Mouse (Mus musculus): ENCODE data around the gene Sat2.

Gene Sat2

DNA sequence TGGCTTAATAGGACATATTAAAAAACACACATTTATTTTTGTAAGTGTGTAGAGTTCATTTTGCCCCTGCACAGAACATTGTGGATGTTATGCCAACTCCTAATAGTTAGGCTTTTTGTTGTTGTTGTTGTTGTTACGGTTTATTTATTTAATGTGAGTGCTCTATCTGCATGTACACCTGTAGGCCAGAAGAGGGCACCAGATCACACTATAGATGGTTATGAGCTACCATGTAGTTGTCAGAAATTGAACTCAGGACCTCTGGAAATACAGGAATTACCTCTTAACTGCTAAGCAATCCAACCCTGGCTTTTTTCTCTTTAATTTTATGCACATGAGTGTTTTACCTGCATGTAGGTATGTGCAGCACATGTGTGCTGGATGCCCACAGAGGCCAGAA, 8.0 kb downstream of the Sat2 start:
- no peak for DNase-seq (ENCODE audit: extremely low spot score, low read depth, low spot score)

DNA sequence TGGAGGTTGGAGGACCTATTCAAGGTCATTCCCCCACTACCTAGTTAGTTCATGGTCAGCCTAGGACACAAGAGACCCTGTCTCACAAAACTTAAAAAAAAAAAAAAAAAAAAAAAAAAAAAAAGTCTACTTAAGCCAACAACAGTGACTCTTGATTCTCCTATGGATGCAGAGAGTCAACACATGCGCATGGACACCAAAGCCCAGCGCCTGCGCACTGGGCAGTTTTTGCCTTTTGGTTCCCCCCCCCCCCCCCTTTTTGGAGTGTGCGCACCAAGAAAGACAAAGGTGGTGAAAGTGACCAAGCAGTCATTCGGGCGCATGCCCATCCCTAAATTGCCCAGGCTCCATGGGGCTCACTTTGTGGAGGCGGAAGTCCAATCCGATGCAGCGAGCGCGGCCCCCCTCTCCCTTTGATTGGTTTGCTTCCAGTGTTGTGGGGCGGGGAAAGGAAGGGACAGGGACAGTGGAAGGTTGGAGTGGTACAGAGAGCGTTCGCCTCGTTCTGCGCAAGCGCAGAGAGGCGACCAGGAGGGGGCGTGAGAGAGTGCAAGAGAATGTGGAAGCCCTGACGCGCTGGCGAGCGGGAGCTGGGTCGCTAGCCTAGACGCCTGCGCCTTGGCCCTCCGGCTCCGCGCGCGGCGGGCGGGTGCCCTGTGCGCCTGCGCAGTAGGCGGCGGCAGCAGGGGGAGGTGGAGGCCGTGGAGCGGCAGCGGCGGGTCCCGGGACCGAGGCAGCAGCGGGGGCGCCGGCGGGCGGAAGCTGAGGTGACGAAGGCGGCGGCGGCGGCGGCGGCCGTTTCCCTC, 10.7 kb downstream of the Sat2 start, which contains the start of gene Fxr2:
Gene Fxr2 (plus strand): TSS at position 707 of the 806 bp plus-strand sequence.
- DNase-seq (ENCODE audit: extremely low spot score, low read depth, low spot score), result peak; percentile 100

DNA sequence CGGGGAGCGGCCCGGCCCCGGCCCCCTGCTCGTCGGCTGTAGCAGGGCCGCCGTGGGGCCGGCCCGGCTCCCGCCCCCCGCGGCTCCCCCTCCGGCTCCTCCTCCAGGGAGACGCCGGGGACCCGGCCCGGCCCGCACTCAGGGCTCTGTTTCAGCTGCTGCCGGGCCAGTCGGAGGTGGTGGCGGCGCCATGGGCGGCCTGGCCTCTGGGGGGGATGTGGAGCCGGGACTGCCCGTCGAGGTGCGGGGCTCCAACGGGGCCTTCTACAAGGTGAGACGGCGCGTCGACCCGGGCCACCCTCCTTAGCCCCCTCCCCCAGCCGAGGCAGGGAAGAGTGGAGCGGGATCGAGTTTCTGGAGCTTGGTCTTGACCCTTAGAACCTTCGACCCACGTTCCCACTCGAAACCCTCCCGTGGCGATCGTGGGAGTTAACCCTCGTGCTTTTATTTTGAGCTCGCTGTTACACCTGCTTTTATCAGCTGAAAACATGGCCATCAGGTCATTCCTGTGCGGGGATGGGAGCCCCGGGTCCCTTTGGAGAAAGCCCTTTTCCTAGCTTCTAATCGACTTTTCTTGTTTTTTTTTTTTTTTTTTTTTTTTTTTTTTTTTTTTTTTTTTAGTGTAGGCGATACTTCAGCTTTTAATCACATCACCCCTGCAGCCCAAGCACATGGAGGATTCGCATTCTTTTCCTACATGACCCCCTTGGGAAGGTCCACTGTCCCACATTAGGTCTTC, 11.5 kb downstream of the Sat2 start:
- no peak for DNase-seq (ENCODE audit: extremely low spot score, low read depth, low spot score)

- no peak for DNase-seq (ENCODE audit: extremely low spot score, low read depth, low spot score)
These were observed 13.6 kb downstream of the Sat2 start for GRCm38 (mm10) chr11:69635471-69635870.

- DNase-seq (ENCODE audit: extremely low spot score, low read depth, low spot score), result no peak
These were observed 24.0 kb downstream of the Sat2 start for GRCm38 (mm10) chr11:69645860-69646259.

- no peak for DNase-seq (ENCODE audit: extremely low spot score, low read depth, low spot score)
These were observed 31.6 kb downstream of the Sat2 start for GRCm38 (mm10) chr11:69653399-69653798.

- DNase-seq (ENCODE audit: extremely low spot score, low read depth, low spot score), result no peak
These were observed 32.9 kb downstream of the Sat2 start for GRCm38 (mm10) chr11:69654760-69655159.

- DNase-seq (ENCODE audit: extremely low spot score, low read depth, low spot score), result peak; percentile 72
These were observed 33.6 kb downstream of the Sat2 start, which contains the start of gene Sox15 for GRCm38 (mm10) chr11:69655264-69656064. Gene Sox15 (plus strand): TSS chr11:69655314.

GRCm38 (mm10) chr11:69656065-69656455, 34.2 kb downstream of the Sat2 start:
- no peak for DNase-seq (ENCODE audit: extremely low spot score, low read depth, low spot score)

- DNase-seq (ENCODE audit: extremely low spot score, low read depth, low spot score), result peak; percentile 77
These were observed 35.0 kb downstream of the Sat2 start for GRCm38 (mm10) chr11:69656617-69657461.

GRCm38 (mm10) chr11:69657462-69657881, 35.6 kb downstream of the Sat2 start:
- DNase-seq (ENCODE audit: extremely low spot score, low read depth, low spot score), result no peak

DNA sequence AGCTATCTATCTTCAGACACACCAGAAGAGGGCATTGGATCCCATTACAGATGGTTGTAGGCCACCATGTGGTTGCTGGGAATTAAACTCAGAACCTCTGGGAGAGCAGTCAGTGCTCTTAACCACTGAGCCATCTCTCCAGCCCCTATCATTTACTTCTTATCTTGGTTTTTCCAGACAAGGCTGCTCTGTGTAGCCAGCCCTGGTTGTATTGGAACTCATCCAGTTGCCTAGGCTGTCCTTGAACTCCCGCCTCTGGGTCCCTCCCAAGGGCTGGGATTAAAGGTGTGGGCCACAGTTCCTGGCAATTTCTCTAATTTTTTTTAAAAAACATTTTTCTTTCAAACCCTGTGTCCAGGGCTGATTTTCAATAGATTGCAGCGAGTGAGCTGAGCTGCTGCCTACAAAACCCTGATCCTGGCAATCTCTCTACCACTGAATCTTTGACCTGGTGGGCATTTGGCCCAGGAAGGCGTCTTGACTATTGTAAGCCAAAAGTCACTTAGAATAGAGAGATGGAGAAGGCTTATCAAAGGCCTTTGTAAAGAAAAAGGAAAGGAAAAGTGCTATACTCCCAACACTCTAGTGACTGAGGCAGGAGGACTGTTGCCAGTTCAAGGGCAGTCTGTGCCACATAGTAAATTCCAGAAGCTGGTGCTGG, 39.5 kb downstream of the Sat2 start:
- DNase-seq (ENCODE audit: extremely low spot score, low read depth, low spot score), result no peak

- peak; percentile 94 for DNase-seq (ENCODE audit: extremely low spot score, low read depth, low spot score)
These were observed 40.6 kb downstream of the Sat2 start, which contains the start of gene Mpdu1 for GRCm38 (mm10) chr11:69662213-69662966. Gene Mpdu1 (minus strand): TSS chr11:69662642.

GRCm38 (mm10) chr11:69662967-69663671, 41.3 kb downstream of the Sat2 start:
- no peak for DNase-seq (ENCODE audit: extremely low spot score, low read depth, low spot score)

GRCm38 (mm10) chr11:69663795-69664194, 42.0 kb downstream of the Sat2 start:
- DNase-seq (ENCODE audit: extremely low spot score, low read depth, low spot score), result no peak

GRCm38 (mm10) chr11:69664841-69665240, 43.0 kb downstream of the Sat2 start:
- no peak for DNase-seq (ENCODE audit: extremely low spot score, low read depth, low spot score)

DNA sequence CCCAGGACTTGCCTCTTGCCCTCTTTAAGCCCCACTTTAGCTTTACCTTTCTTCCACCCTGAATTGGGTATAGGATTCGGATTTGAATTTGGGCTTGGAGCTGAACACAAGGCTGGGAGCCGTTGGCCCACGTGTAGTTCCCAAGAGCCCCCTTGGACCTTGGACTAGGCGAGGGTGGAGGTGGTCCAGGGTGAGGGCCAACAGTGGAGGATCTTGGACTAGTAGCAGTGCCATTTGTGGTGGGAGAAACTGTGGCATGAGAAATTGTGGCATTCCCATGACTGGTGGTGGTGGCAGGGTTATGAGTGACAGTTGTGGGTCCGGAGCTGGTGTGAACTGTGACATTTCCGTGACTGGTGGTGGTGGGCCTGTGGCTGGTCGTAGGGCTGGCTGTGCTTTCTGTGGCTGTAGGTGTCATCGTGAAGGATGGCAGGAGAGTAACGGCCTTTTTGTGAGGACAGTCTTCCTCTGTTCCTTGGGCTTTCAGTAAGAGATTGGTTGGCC, 43.7 kb downstream of the Sat2 start:
- no peak for DNase-seq (ENCODE audit: extremely low spot score, low read depth, low spot score)

DNA sequence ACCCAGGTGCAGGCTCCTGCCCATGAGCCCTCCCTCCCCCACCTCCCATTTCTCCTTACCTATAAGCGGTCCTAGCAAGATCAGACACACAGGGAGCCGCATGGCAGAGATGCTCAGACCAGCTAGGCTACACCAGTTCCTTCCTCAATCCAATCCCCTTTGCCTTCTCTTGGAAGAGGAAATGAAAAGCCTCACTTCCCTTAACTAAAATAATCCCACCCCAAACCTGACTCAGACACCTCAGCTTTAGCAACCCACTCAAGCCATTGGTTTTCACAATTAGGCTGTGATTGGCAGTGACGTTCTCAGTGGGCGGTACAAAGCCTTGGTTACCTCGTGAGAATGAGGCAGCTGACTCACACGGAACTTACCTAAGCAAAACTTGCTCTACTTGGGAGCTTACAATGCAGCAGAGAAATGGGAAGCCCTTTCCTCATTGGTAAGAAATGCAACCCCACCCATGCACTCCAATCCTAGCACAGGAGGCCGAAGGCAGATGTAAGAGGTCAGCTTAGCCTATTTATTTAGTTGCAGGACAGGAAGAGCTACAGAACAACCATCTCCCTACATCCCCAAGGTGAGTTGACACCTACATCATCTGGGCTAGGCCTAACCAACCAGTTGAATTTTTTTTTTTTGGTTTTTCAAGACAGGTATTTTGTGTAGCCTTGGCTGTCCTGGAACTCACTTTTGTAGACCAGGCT, 44.3 kb downstream of the Sat2 start, which contains the start of gene Cd68:
Gene Cd68 (minus strand): TSS at position 193 of the 704 bp plus-strand sequence.
- no peak for DNase-seq (ENCODE audit: extremely low spot score, low read depth, low spot score)

All from hindlimb bud, embryonic 11.5 days (tissue).